Mouse (Mus musculus) brain, embryonic 14.5 days (tissue): Measurements from ENCODE around the gene Yrdc. TPM values are rescaled to one million over a fixed set of nuclear protein-coding genes. Genes with fewer than 3 reads are reported as not detected.

Experiments
- DNase-seq: peaks from one replicate; pipeline ENCODE4 v3.0.0-alpha.2; 2011; ENCODE audit warnings: low read depth
- CTCF ChIP-seq: fragments of 200-500 bp; IDR thresholded peaks from 2 replicates; pipeline ENCODE4 v1.5.1; 2012; ENCODE audit warnings: inconsistent platforms, mild to moderate bottlenecking, moderate library complexity, borderline replicate concordance; ENCODE audit not compliant: insufficient read depth, insufficient read length; ENCODE audit errors: extremely low read depth
- POLR2A ChIP-seq: fragments of 200-500 bp; IDR thresholded peaks from 2 replicates; pipeline ENCODE4 v1.6.1; 2012; ENCODE audit warnings: mild to moderate bottlenecking, inconsistent platforms, borderline replicate concordance; ENCODE audit not compliant: poor library complexity, insufficient read depth, insufficient read length, severe bottlenecking; ENCODE audit errors: extremely low read depth
- polyA plus RNA-seq: library from polyadenylated mRNA; depleted of rRNA; stranded (reverse); fragments of >200 nt; gene quantifications from 2 replicates; pipeline ENCODE4 v1.2.3, GENCODE M21; 2012; rRNA removed

The Yrdc gene
- polyA plus RNA-seq, 1 experiment, result 56.4 TPM

- peak; percentile 49 for DNase-seq
- TF ChIP-seq POLR2A (no peak), CTCF (no peak)
Observed at GRCm38 (mm10) chr4:124898428-124898827, 47.9 kb downstream of the Yrdc start.

GRCm38 (mm10) chr4:124899906-124900305, 49.4 kb downstream of the Yrdc start:
- TF ChIP-seq CTCF (no peak), POLR2A (no peak)
- no peak for DNase-seq

Other genes starting within 250 kb of the Yrdc start
- 0.08 and 0.36 TPM in 2 replicates for gene 3100002H09Rik, start 239.9 kb upstream of the Yrdc start, polyA plus RNA-seq
- gene Pou3f1, start 193.9 kb upstream of the Yrdc start, polyA plus RNA-seq, result 21.3 and 23.1 TPM in 2 replicates
- 22.4 and 22.6 TPM in 2 replicates for gene Utp11, start 157.1 kb upstream of the Yrdc start, polyA plus RNA-seq
- 3.8 and 5.8 TPM in 2 replicates for gene Fhl3, start 150.0 kb upstream of the Yrdc start, polyA plus RNA-seq
- 53.1 and 59.7 TPM in 2 replicates for gene Sf3a3, start 135.9 kb upstream of the Yrdc start, polyA plus RNA-seq
- gene Inpp5b, start 108.8 kb upstream of the Yrdc start, polyA plus RNA-seq, result 44.9 and 47.3 TPM in 2 replicates
- 9.3 and 11.5 TPM in 2 replicates for gene Mtf1, start 48.6 kb upstream of the Yrdc start, polyA plus RNA-seq
- 71.3 and 98.0 TPM in 2 replicates for gene 1110065P20Rik, start 517 bp downstream of the Yrdc start, polyA plus RNA-seq
- 48.8 and 50.3 TPM in 2 replicates for gene Maneal, start 11.5 kb downstream of the Yrdc start, polyA plus RNA-seq
- 18.0 and 25.0 TPM in 2 replicates for gene Epha10, start 30.2 kb downstream of the Yrdc start, polyA plus RNA-seq
- 18.3 and 22.3 TPM in 2 replicates for gene 9930104L06Rik, start 86.4 kb downstream of the Yrdc start, polyA plus RNA-seq
- gene Cdca8, start 88.6 kb downstream of the Yrdc start, polyA plus RNA-seq, result 29.5 and 34.1 TPM in 2 replicates
- 5.1 and 6.3 TPM in 2 replicates for gene Rspo1, start 135.8 kb downstream of the Yrdc start, polyA plus RNA-seq
- gene Gnl2, start 165.9 kb downstream of the Yrdc start, polyA plus RNA-seq, result 95.4 and 95.6 TPM in 2 replicates
- gene Dnali1, start 215.0 kb downstream of the Yrdc start, polyA plus RNA-seq, result 1.2 and 1.8 TPM in 2 replicates
- 19.0 and 20.6 TPM in 2 replicates for gene Snip1, start 216.0 kb downstream of the Yrdc start, polyA plus RNA-seq
- 126 and 140 TPM in 2 replicates for gene Meaf6, start 234.5 kb downstream of the Yrdc start, polyA plus RNA-seq